Mouse (Mus musculus) heart, postnatal 14 days (tissue): ENCODE measurements around the gene 2410004B18Rik. TPM values are rescaled to one million over a fixed set of nuclear protein-coding genes. Genes with fewer than 3 reads are reported as not detected.
"Not testable (repeated sequence)": the region's sequence is repeated elsewhere in the genome, so short reads cannot be mapped to it uniquely, and the experiment has no call there.

Source experiments
- DNase-seq, 2 experiments: peaks; one replicate each; pipeline ENCODE4 v3.0.0; 2021 to 2022
- intact Hi-C: fragments of 180-260 bp; cut with DNase I; formaldehyde crosslinking; loops from one replicate; pipeline ENCODE4 v1.15.1; 2025
- total RNA-seq, 2 experiments: library from RNA; stranded (reverse); gene quantifications; 2 replicates each; pipeline ENCODE4 v1.2.3; 2021

The 2410004B18Rik gene
- total RNA-seq, 2 experiments from 2014 or later, result 16.7 to 22.9 TPM

GRCm38 (mm10) chr3:145962411-145962810 lies 24.6 kb downstream of the 2410004B18Rik start:
- intact Hi-C loops, result no loop called here

GRCm38 (mm10) chr3:145963101-145964017 lies 25.5 kb downstream of the 2410004B18Rik start:
- intact Hi-C loops, result no loop called here
- peak in 1 of 2 experiments; percentile 40 for DNase-seq

More at GRCm38 (mm10) chr3:145962411-145962810, 24.6 kb downstream of the 2410004B18Rik start:
- DNase-seq, result no peak

- peak in 1 of 2 experiments; percentile 26 for DNase-seq
Observed at GRCm38 (mm10) chr3:145964018-145964387, 26.2 kb downstream of the 2410004B18Rik start.

GRCm38 (mm10) chr3:145964473-145964872 lies 26.7 kb downstream of the 2410004B18Rik start:
- intact Hi-C loops, result no loop called here
- peak; percentile 57 to 71 for DNase-seq

More at GRCm38 (mm10) chr3:145964018-145964387, 26.2 kb downstream of the 2410004B18Rik start:
- intact Hi-C loops, result no loop called here

GRCm38 (mm10) chr3:145965583-145965982 lies 27.8 kb downstream of the 2410004B18Rik start:
- intact Hi-C loops, DNase-seq: not testable (repeated sequence)

- intact Hi-C loops, result no loop called here
- DNase-seq, result no peak
Observed at GRCm38 (mm10) chr3:145966806-145967205, 29.0 kb downstream of the 2410004B18Rik start.

GRCm38 (mm10) chr3:145969031-145969501 lies 31.3 kb downstream of the 2410004B18Rik start:
- intact Hi-C loops, result no loop called here
- DNase-seq, result no peak

- intact Hi-C loops, result loop anchor here (2.0 kb wide), 1 partner anchor 13 kb away; no protein-coding TSS in a partner anchor
- DNase-seq, result no peak
Observed at GRCm38 (mm10) chr3:145971501-145971900, 33.7 kb downstream of the 2410004B18Rik start.

- DNase-seq, result no peak
- intact Hi-C loops, result no loop called here
Observed at GRCm38 (mm10) chr3:145974986-145975385, 37.2 kb downstream of the 2410004B18Rik start.

- intact Hi-C loops, result loop anchor here (2.0 to 5.0 kb wide), 3 partner anchors 15 to 57 kb away; no protein-coding TSS in a partner anchor
- DNase-seq, result no peak
Observed at GRCm38 (mm10) chr3:145985333-145985925, 47.6 kb downstream of the 2410004B18Rik start.

GRCm38 (mm10) chr3:145986317-145987001 lies 48.6 kb downstream of the 2410004B18Rik start:
- intact Hi-C loops, result loop anchor here (5.0 kb wide), 2 partner anchors 34 to 56 kb away; no protein-coding TSS in a partner anchor
- no peak for DNase-seq

- intact Hi-C loops, result loop anchor here (5.0 kb wide), 2 partner anchors 35 to 55 kb away; no protein-coding TSS in a partner anchor
- DNase-seq, result peak; percentile 87 to 89
Observed at GRCm38 (mm10) chr3:145987268-145987969, 49.6 kb downstream of the 2410004B18Rik start, which contains the start of gene Syde2. Gene Syde2 (plus strand): TSS chr3:145987870.

GRCm38 (mm10) chr3:145987970-145988683 lies 50.3 kb downstream of the 2410004B18Rik start:
- intact Hi-C loops, result loop anchor here (5.0 kb wide), 2 partner anchors 36 to 54 kb away; no protein-coding TSS in a partner anchor
- peak; percentile 88 to 89 for DNase-seq

- DNase-seq, result no peak
- intact Hi-C loops, result loop anchor here (5.0 kb wide), 2 partner anchors 37 to 53 kb away; no protein-coding TSS in a partner anchor
Observed at GRCm38 (mm10) chr3:145988684-145989575, 51.1 kb downstream of the 2410004B18Rik start.

GRCm38 (mm10) chr3:145989576-145990081 lies 51.8 kb downstream of the 2410004B18Rik start:
- intact Hi-C loops, result loop anchor here (5.0 kb wide), 2 partner anchors 37 to 53 kb away; no protein-coding TSS in a partner anchor
- no peak for DNase-seq

- intact Hi-C loops, result no loop called here
- DNase-seq, result no peak
Observed at GRCm38 (mm10) chr3:145991130-145991529, 53.3 kb downstream of the 2410004B18Rik start.

GRCm38 (mm10) chr3:145991976-145992730 lies 54.3 kb downstream of the 2410004B18Rik start:
- DNase-seq, result no peak
- intact Hi-C loops, result no loop called here
